21 mouse cellular contexts compared by ENCODE assay signal in genomic region chr3:96825261-96825660, GRCm38 (mm10). TPM values are rescaled to one million over a fixed set of nuclear protein-coding genes. Genes with fewer than 3 reads are reported as not detected.
"Had no signal": no experiment of that assay in that cellular context is flagged by ENCODE, and none has a peak within 500 bp of the region (broad histone marks: within the 10 kb centered on the region; RNA-seq: fewer than 3 reads in every experiment).

No protein-coding gene starts in this region.

- H3K36me3 ChIP-seq: heart, embryonic 13.5 days; heart, embryonic 15.5 days; hindbrain, embryonic 13.5 days; hindbrain, embryonic 15.5 days; limb, embryonic 13.5 days; limb, embryonic 15.5 days; liver, embryonic 12.5 days had no signal

- H3K27me3 ChIP-seq: hindbrain, embryonic 13.5 days; hindbrain, embryonic 15.5 days; limb, embryonic 15.5 days had no signal

- H3K4me1 ChIP-seq: heart, embryonic 13.5 days; heart, embryonic 15.5 days; hindbrain, embryonic 13.5 days; limb, embryonic 15.5 days; liver, embryonic 12.5 days had no signal

- DNase-seq: forebrain, postnatal 0 days; gastrocnemius, postnatal 14 days; gastrocnemius, postnatal 36 days; heart, adult 18-20 months; heart, postnatal 14 days; heart, postnatal 36 days; layer of hippocampus, adult 9-11 months; layer of hippocampus, postnatal 36 days; left cerebral cortex, postnatal 4 days had no signal

- H3K4me3 ChIP-seq: heart, embryonic 13.5 days; heart, embryonic 15.5 days; hindbrain, embryonic 13.5 days; hindbrain, embryonic 15.5 days; limb, embryonic 13.5 days; limb, embryonic 15.5 days; liver, embryonic 12.5 days had no signal

- H3K27ac ChIP-seq: heart, embryonic 13.5 days; heart, embryonic 15.5 days; hindbrain, embryonic 13.5 days; hindbrain, embryonic 15.5 days; hindbrain, postnatal 0 days; kidney, postnatal 0 days; limb, embryonic 13.5 days; limb, embryonic 15.5 days; liver, embryonic 12.5 days had no signal

- H3K9me3 ChIP-seq: heart, embryonic 13.5 days; heart, embryonic 15.5 days; hindbrain, embryonic 13.5 days; hindbrain, embryonic 15.5 days; limb, embryonic 13.5 days; limb, embryonic 15.5 days; liver, embryonic 12.5 days had no signal

RNA-seq across cellular contexts. Expression of gene Pdzk1, which starts 3.8 kb away (rescaled TPM):
- polyA plus RNA-seq: heart, embryonic 15.5 days; hindbrain, embryonic 11.5 days; hindbrain, embryonic 13.5 days; limb, embryonic 11.5 days; limb, embryonic 13.5 days had no signal

RNA-seq across cellular contexts. Expression of gene Cd160, which starts 3.9 kb away (rescaled TPM):
- polyA plus RNA-seq: heart, postnatal 0 days had no signal
